Mouse (Mus musculus) liver, embryonic 14.5 days (tissue): Measurements from ENCODE around the gene Nat8f6.

Experiments
- CTCF ChIP-seq: IDR thresholded peaks from 2 replicates; pipeline ENCODE4 v1.5.1; 2016; ENCODE audit warnings: antibody characterized with exemption, low read depth, control low read depth
- EP300 ChIP-seq: IDR thresholded peaks from 2 replicates; pipeline ENCODE4 v1.6.1; 2016; ENCODE audit warnings: antibody characterized with exemption, low read depth

GRCm38 (mm10) chr6:85838674-85839073, 17.9 kb upstream of the Nat8f6 start:
- TF ChIP-seq CTCF: no peak
- no peak for TF ChIP-seq EP300
